ENCODE assay signal across 13 mouse cellular contexts in genomic region chr5:124883877-124884276, GRCm38 (mm10). TPM values are rescaled to one million over a fixed set of nuclear protein-coding genes. Genes with fewer than 3 reads are reported as not detected.
DNase-seq lines count a peak whose midpoint lies in the region; ATAC-seq lines count a peak whose summit lies in the region.
"Had no signal": no experiment of that assay in that cellular context is flagged by ENCODE, and none has a peak within 500 bp of the region (broad histone marks: within the 10 kb centered on the region; RNA-seq: fewer than 3 reads in every experiment).

No protein-coding gene starts in this region.

- peaks cover 13% of the 10 kb centered on the region for H3K4me1 ChIP-seq in forebrain, embryonic 15.5 days
- no peaks in the 10 kb centered on the region for H3K4me1 ChIP-seq in forebrain, embryonic 10.5 days
- H3K4me1 ChIP-seq: limb, embryonic 12.5 days; midbrain, embryonic 10.5 days had no signal

- WGBS in forebrain, embryonic 15.5 days: 56% methylated on average over 6 of the region's 6 CpGs
- WGBS in forebrain, embryonic 10.5 days: 95% methylated on average over 6 of the region's 6 CpGs

- no peak for DNase-seq in forebrain, embryonic 10.5 days (ENCODE audit: extremely low spot score, low spot score)
- peak; percentile 82 to 85 for DNase-seq in cerebellum, postnatal 14 days
- peak; percentile 63 for DNase-seq in layer of hippocampus, adult 9-10 months (ENCODE audit: low spot score)
- peak; percentile 51 for DNase-seq in right cerebral cortex, postnatal 14 days
- DNase-seq in adrenal gland, postnatal 10 days: no peak
- DNase-seq in thymus, postnatal 10 days (ENCODE audit: low spot score in 2 of 2): no peak
- DNase-seq in gastrocnemius, adult 8-10 months (ENCODE audit: low spot score in 2 of 2): no peak
- DNase-seq: heart, postnatal 14 days; lung, embryonic 14.5 days had no signal

- no peak overlapping the region for H3K4me2 ChIP-seq in forebrain, embryonic 15.5 days (replicated peaks)
- H3K4me2 ChIP-seq: limb, embryonic 12.5 days; lung, embryonic 14.5 days; neural tube, embryonic 12.5 days had no signal

- no peak overlapping the region for H3K4me3 ChIP-seq in forebrain, embryonic 15.5 days
- H3K4me3 ChIP-seq in forebrain, embryonic 10.5 days: no peak overlapping the region
- H3K4me3 ChIP-seq: limb, embryonic 12.5 days; midbrain, embryonic 10.5 days; neural tube, embryonic 12.5 days had no signal

- H3K9ac ChIP-seq in forebrain, embryonic 15.5 days (replicated peaks): no peak overlapping the region
- H3K9ac ChIP-seq: limb, embryonic 12.5 days; lung, embryonic 14.5 days; neural tube, embryonic 12.5 days had no signal

- H3K9me3 ChIP-seq in forebrain, embryonic 15.5 days: no peaks in the 10 kb centered on the region
- no peaks in the 10 kb centered on the region for H3K9me3 ChIP-seq in forebrain, embryonic 10.5 days
- H3K9me3 ChIP-seq: limb, embryonic 12.5 days; midbrain, embryonic 10.5 days; neural tube, embryonic 12.5 days had no signal

- peaks cover 39% of the 10 kb centered on the region for H3K36me3 ChIP-seq in forebrain, embryonic 15.5 days
- peaks cover 99% of the 10 kb centered on the region for H3K36me3 ChIP-seq in forebrain, embryonic 10.5 days (replicated peaks)

- H3K27ac ChIP-seq in forebrain, embryonic 15.5 days (replicated peaks): peak overlapping the region; percentile 73
- H3K27ac ChIP-seq in forebrain, embryonic 10.5 days: no peak overlapping the region
- H3K27ac ChIP-seq: limb, embryonic 12.5 days; midbrain, embryonic 10.5 days; neural tube, embryonic 12.5 days had no signal

- H3K27me3 ChIP-seq in forebrain, embryonic 15.5 days: no peaks in the 10 kb centered on the region
- H3K27me3 ChIP-seq in forebrain, embryonic 10.5 days (ENCODE audit: poor library complexity, severe bottlenecking): no peaks in the 10 kb centered on the region
- H3K27me3 ChIP-seq: limb, embryonic 12.5 days; neural tube, embryonic 12.5 days had no signal

- peak; percentile 74 for ATAC-seq in forebrain, embryonic 15.5 days (replicated peaks)

RNA-seq across cellular contexts. Expression of gene Zfp664, which starts 21.4 kb away (rescaled TPM):
- 122 and 129 TPM in 2 replicates for polyA plus RNA-seq in forebrain, embryonic 15.5 days (2015; fragmentation: Nextera tagmentation; extraction: Ambion mirVana)
- polyA plus RNA-seq in forebrain, embryonic 10.5 days (2016; fragmentation: Nextera tagmentation; extraction: Ambion mirVana): 148 and 162 TPM in 2 replicates
- total RNA-seq in adrenal gland, postnatal 10 days (2021): 10 to 100 TPM; 48.5 to 58.8 TPM
- 10 to 100 TPM; 14.6 to 19.9 (median 16.3) TPM for total RNA-seq in gastrocnemius, adult 8-10 months (2022)

RNA-seq across cellular contexts. Expression of gene Ccdc92, which starts 21.7 kb away (rescaled TPM):
- polyA plus RNA-seq in forebrain, embryonic 15.5 days (2015; fragmentation: Nextera tagmentation; extraction: Ambion mirVana): 31.3 and 33.3 TPM in 2 replicates
- 14.0 and 14.4 TPM in 2 replicates for polyA plus RNA-seq in forebrain, embryonic 10.5 days (2016; fragmentation: Nextera tagmentation; extraction: Ambion mirVana)
- 1 to 10 TPM; 4.3 to 6.1 TPM for total RNA-seq in adrenal gland, postnatal 10 days (2021)
- under 1 TPM; 0.24 to 0.51 (median 0.42) TPM for total RNA-seq in gastrocnemius, adult 8-10 months (2022)

Comparison
In these comparisons a context has a peak if more than half of its experiments do, and no peak if none do; other contexts are left out.
1. DNase-seq: peak in cerebellum, postnatal 14 days (2 of 2), layer of hippocampus, adult 9-10 months (single experiment) and right cerebral cortex, postnatal 14 days (single experiment); none in forebrain, embryonic 10.5 days (single experiment), adrenal gland, postnatal 10 days (single experiment), thymus, postnatal 10 days (0 of 2) and gastrocnemius, adult 8-10 months (0 of 2).